15 mouse cellular contexts compared by ENCODE assay signal in the genomic region with DNA sequence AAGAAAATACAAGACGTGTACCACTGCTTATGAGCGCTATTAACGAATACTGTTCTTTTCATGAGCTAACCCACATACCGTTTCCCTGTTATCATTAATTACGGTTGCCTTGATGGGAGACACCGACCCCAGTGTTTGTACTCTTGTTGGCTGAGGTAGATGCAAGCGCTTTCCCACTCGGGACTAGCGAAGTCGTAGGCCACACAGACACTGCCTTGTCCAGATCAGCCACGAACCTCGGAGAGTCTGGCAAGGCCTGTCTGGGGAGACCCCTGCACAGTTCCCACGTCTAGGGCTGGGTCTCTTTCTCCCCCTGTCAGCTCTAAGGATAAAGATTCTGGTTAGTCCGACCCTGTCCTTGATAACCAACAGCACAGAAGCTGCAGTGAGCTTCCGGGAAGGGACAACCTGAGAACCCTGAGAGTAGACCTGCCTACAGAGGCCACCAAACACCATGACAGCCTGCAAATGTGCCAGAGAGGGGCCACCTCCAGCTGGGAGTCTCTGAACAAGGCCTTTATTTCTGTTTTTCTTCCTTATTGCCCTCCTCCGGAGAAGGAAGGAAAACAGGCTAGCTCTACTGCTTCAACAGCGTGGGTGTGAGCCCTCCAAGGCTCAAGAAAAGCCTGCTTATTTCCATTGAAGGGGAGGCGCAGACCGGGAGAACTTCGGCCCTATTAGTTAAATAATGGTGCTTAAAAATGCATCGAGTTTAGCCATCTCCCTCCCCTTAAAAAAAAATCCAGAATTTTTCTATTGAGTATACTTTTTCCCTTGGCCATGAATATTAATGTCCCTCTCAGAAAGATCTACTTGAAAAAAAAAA.
DNase-seq lines count a peak whose midpoint lies in the region; ATAC-seq and TF ChIP-seq lines count a peak whose summit lies in the region.
"Had no signal": no experiment of that assay in that cellular context is flagged by ENCODE, and none has a peak within 500 bp of the region (broad histone marks: within the 10 kb centered on the region; RNA-seq: fewer than 3 reads in every experiment).

No protein-coding gene starts in this region.

- H3K27ac ChIP-seq in forebrain, embryonic 13.5 days: peak overlapping the region; percentile 97
- peak overlapping the region; percentile 91 for H3K27ac ChIP-seq in hindbrain, embryonic 11.5 days (ENCODE audit: low read depth, low read length)
- H3K27ac ChIP-seq in intestine, postnatal 0 days (ENCODE audit: low read depth, low read length): no peak overlapping the region
- peak overlapping the region; percentile 86 for H3K27ac ChIP-seq in neural tube, embryonic 13.5 days (replicated peaks)
- H3K27ac ChIP-seq in stomach, postnatal 0 days (replicated peaks): no peak overlapping the region
- H3K27ac ChIP-seq: heart, adult 2 months; limb, embryonic 13.5 days had no signal

- no peaks in the 10 kb centered on the region for H3K9me3 ChIP-seq in forebrain, embryonic 13.5 days (replicated peaks)
- H3K9me3 ChIP-seq in hindbrain, embryonic 11.5 days (ENCODE audit: control insufficient read depth, low read length): no peaks in the 10 kb centered on the region
- no peaks in the 10 kb centered on the region for H3K9me3 ChIP-seq in intestine, postnatal 0 days (ENCODE audit: control insufficient read depth)
- H3K9me3 ChIP-seq in neural tube, embryonic 13.5 days: no peaks in the 10 kb centered on the region
- no peaks in the 10 kb centered on the region for H3K9me3 ChIP-seq in stomach, postnatal 0 days (ENCODE audit: control insufficient read depth, low read length)
- H3K9me3 ChIP-seq: limb, embryonic 13.5 days had no signal

- H3K36me3 ChIP-seq in forebrain, embryonic 13.5 days (ENCODE audit: poor library complexity, severe bottlenecking): no peaks in the 10 kb centered on the region
- H3K36me3 ChIP-seq in hindbrain, embryonic 11.5 days (ENCODE audit: control insufficient read depth, insufficient read depth, low read length): no peaks in the 10 kb centered on the region
- no peaks in the 10 kb centered on the region for H3K36me3 ChIP-seq in intestine, postnatal 0 days (ENCODE audit: control insufficient read depth, insufficient read depth)
- H3K36me3 ChIP-seq in neural tube, embryonic 13.5 days: no peaks in the 10 kb centered on the region
- no peaks in the 10 kb centered on the region for H3K36me3 ChIP-seq in stomach, postnatal 0 days (ENCODE audit: control insufficient read depth, insufficient read depth, low read length)
- H3K36me3 ChIP-seq: limb, embryonic 13.5 days had no signal

- DNase-seq in hindbrain, embryonic 11.5 days (ENCODE audit: low spot score): peak; percentile 33
- no peak for DNase-seq in stomach, postnatal 0 days (ENCODE audit: low spot score)
- DNase-seq in urinary bladder, postnatal 25 days (ENCODE audit: low spot score): no peak
- DNase-seq: cerebellum, adult 2 months; heart, adult 2 months; heart, postnatal 14 days; kidney, adult 8-10 months; liver, postnatal 0 days had no signal

- 0 out of 2 replicates have a peak, but pooled peaks have one; percentile 8 for TF ChIP-seq CTCF in intestine, postnatal 0 days (IDR thresholded peaks at IDR 0.05; ENCODE audit: low read depth)
- no peak for TF ChIP-seq CTCF in stomach, postnatal 0 days (IDR thresholded peaks at IDR 0.05; ENCODE audit: low read depth)

- peaks cover 48% of the 10 kb centered on the region for H3K4me1 ChIP-seq in forebrain, embryonic 13.5 days
- H3K4me1 ChIP-seq in hindbrain, embryonic 11.5 days (replicated peaks; ENCODE audit: control insufficient read depth, insufficient read depth, low read length): peaks cover 10% of the 10 kb centered on the region; the same call in 1 of the 2 replicates
- no peaks in the 10 kb centered on the region for H3K4me1 ChIP-seq in intestine, postnatal 0 days (replicated peaks; ENCODE audit: control insufficient read depth, insufficient read depth, low read length)
- peaks cover 25% of the 10 kb centered on the region for H3K4me1 ChIP-seq in neural tube, embryonic 13.5 days (replicated peaks)
- H3K4me1 ChIP-seq in stomach, postnatal 0 days (replicated peaks; ENCODE audit: control insufficient read depth, insufficient read depth): no peaks in the 10 kb centered on the region

- peak overlapping the region; percentile 54 for H3K4me2 ChIP-seq in forebrain, embryonic 13.5 days
- no peak overlapping the region for H3K4me2 ChIP-seq in hindbrain, embryonic 11.5 days (replicated peaks; ENCODE audit: low read depth, low read length)
- H3K4me2 ChIP-seq in intestine, postnatal 0 days (replicated peaks; ENCODE audit: low read depth): no peak overlapping the region
- H3K4me2 ChIP-seq in neural tube, embryonic 13.5 days: peak overlapping the region; percentile 49
- H3K4me2 ChIP-seq in stomach, postnatal 0 days (replicated peaks; ENCODE audit: low read depth): no peak overlapping the region
- H3K4me2 ChIP-seq: limb, embryonic 13.5 days had no signal

- H3K27me3 ChIP-seq in forebrain, embryonic 13.5 days: no peaks in the 10 kb centered on the region
- no peaks in the 10 kb centered on the region for H3K27me3 ChIP-seq in hindbrain, embryonic 11.5 days (ENCODE audit: control insufficient read depth, insufficient read depth, low read length)
- no peaks in the 10 kb centered on the region for H3K27me3 ChIP-seq in intestine, postnatal 0 days (replicated peaks; ENCODE audit: control insufficient read depth, insufficient read depth, low read length)
- no peaks in the 10 kb centered on the region for H3K27me3 ChIP-seq in neural tube, embryonic 13.5 days
- H3K27me3 ChIP-seq in stomach, postnatal 0 days (ENCODE audit: control insufficient read depth, insufficient read depth, low read length): no peaks in the 10 kb centered on the region
- H3K27me3 ChIP-seq: CH12.LX had no signal

- WGBS in forebrain, embryonic 13.5 days: 19% methylated on average over 21 of the region's 21 CpGs
- 52% methylated on average over 21 of the region's 21 CpGs for WGBS in hindbrain, embryonic 11.5 days
- WGBS in intestine, postnatal 0 days: 56% methylated on average over 21 of the region's 21 CpGs
- WGBS in neural tube, embryonic 13.5 days: 44% methylated on average over 21 of the region's 21 CpGs
- 72% methylated on average over 21 of the region's 21 CpGs for WGBS in stomach, postnatal 0 days

- TF ChIP-seq EP300 in stomach, postnatal 0 days (optimal IDR thresholded peaks at IDR 0.05): no peak

- H3K4me3 ChIP-seq in forebrain, embryonic 13.5 days: no peak overlapping the region
- no peak overlapping the region for H3K4me3 ChIP-seq in hindbrain, embryonic 11.5 days (ENCODE audit: low read depth, low read length)
- H3K4me3 ChIP-seq in intestine, postnatal 0 days (ENCODE audit: low read depth, low read length): no peak overlapping the region
- H3K4me3 ChIP-seq in neural tube, embryonic 13.5 days: no peak overlapping the region
- H3K4me3 ChIP-seq in stomach, postnatal 0 days (ENCODE audit: low read depth, low read length): no peak overlapping the region
- H3K4me3 ChIP-seq: erythroblast, embryonic 14.5 days; heart, adult 2 months; limb, embryonic 13.5 days had no signal

- peak overlapping the region; percentile 39 for H3K9ac ChIP-seq in forebrain, embryonic 13.5 days
- H3K9ac ChIP-seq in hindbrain, embryonic 11.5 days (ENCODE audit: low read depth, low read length): peak overlapping the region; percentile 24; the same call in 1 of the 2 replicates
- no peak overlapping the region for H3K9ac ChIP-seq in intestine, postnatal 0 days (ENCODE audit: low read depth, low read length)
- peak overlapping the region; percentile 22; the same call in 1 of the 2 replicates for H3K9ac ChIP-seq in neural tube, embryonic 13.5 days
- H3K9ac ChIP-seq in stomach, postnatal 0 days (ENCODE audit: low read length): no peak overlapping the region
- H3K9ac ChIP-seq: limb, embryonic 13.5 days; liver, postnatal 0 days had no signal

- peak; percentile 45 for ATAC-seq in forebrain, embryonic 13.5 days
- ATAC-seq in hindbrain, embryonic 11.5 days (ENCODE audit: low FRiP score): no peak
- ATAC-seq in intestine, postnatal 0 days: peak; percentile 49; the same call in 1 of the 2 replicates
- ATAC-seq in neural tube, embryonic 13.5 days (ENCODE audit: low read depth): no peak
- ATAC-seq in stomach, postnatal 0 days (ENCODE audit: low FRiP score, low TSS enrichment): no peak
- ATAC-seq in megakaryocyte, adult 5-6 weeks (ENCODE audit: poor library complexity, severe bottlenecking): no peak
- ATAC-seq: liver, postnatal 0 days had no signal

Comparison
In these comparisons a context has a peak if more than half of its experiments do, and no peak if none do; other contexts are left out.
1. ATAC-seq: peak in forebrain, embryonic 13.5 days (single experiment) and intestine, postnatal 0 days (single experiment); none in hindbrain, embryonic 11.5 days (single experiment), neural tube, embryonic 13.5 days (single experiment), stomach, postnatal 0 days (single experiment) and megakaryocyte, adult 5-6 weeks (single experiment).
2. H3K27ac ChIP-seq: peak in forebrain, embryonic 13.5 days (single experiment), hindbrain, embryonic 11.5 days (single experiment) and neural tube, embryonic 13.5 days (single experiment); none in intestine, postnatal 0 days (single experiment) and stomach, postnatal 0 days (single experiment).
3. H3K4me2 ChIP-seq: peak in forebrain, embryonic 13.5 days (single experiment) and neural tube, embryonic 13.5 days (single experiment); none in hindbrain, embryonic 11.5 days (single experiment), intestine, postnatal 0 days (single experiment) and stomach, postnatal 0 days (single experiment).
4. H3K9ac ChIP-seq: peak in forebrain, embryonic 13.5 days (single experiment), hindbrain, embryonic 11.5 days (single experiment) and neural tube, embryonic 13.5 days (single experiment); none in intestine, postnatal 0 days (single experiment) and stomach, postnatal 0 days (single experiment).